Mouse (Mus musculus): Measurements from ENCODE around the gene Ccdc97. TPM values are rescaled to one million over a fixed set of nuclear protein-coding genes. Genes with fewer than 3 reads are reported as not detected.

Ccdc97 gene
- 15.7 TPM for polyA plus RNA-seq (2014; fragmentation: Illumina TruSeq; extraction: RNeasy Lipid Tissue Mini Kit (QIAGEN cat#74804); ENCODE audit: insufficient read depth, low read depth, low replicate concordance)

GRCm38 (mm10) chr7:25718788-25719417 lies at the start of gene Ccdc97:
Ccdc97 (minus strand) TSS chr7:25719088.

GRCm38 (mm10) chr7:25754738-25755467 lies 36.0 kb upstream of the Ccdc97 start, which contains the start of gene Hnrnpul1:
Hnrnpul1 (minus strand) TSS chr7:25754757.

GRCm38 (mm10) chr7:25686680-25687531 lies 32.0 kb downstream of the Ccdc97 start, which contains the start of gene Tgfb1:
Tgfb1 (plus strand) TSS chr7:25687002.

GRCm38 (mm10) chr7:25680514-25681258 lies 38.2 kb downstream of the Ccdc97 start, which contains the start of gene B9d2:
B9d2 (plus strand) TSS chr7:25680780.

GRCm38 (mm10) chr7:25674719-25675300 lies 44.1 kb downstream of the Ccdc97 start, which contains the start of gene Tmem91:
Tmem91 (minus strand) TSS chr7:25675166.

Other genes with a start within 250 kb of the Ccdc97 start
- 16.5 TPM for gene Ceacam1, start 241.5 kb downstream of the Ccdc97 start, polyA plus RNA-seq (2014; fragmentation: Illumina TruSeq; extraction: RNeasy Lipid Tissue Mini Kit (QIAGEN cat#74804); ENCODE audit: insufficient read depth, low read depth, low replicate concordance)
- not detected for gene Ceacam2, start 179.2 kb downstream of the Ccdc97 start, polyA plus RNA-seq (2014; fragmentation: Illumina TruSeq; extraction: RNeasy Lipid Tissue Mini Kit (QIAGEN cat#74804); ENCODE audit: insufficient read depth, low read depth, low replicate concordance)
- gene Erich4, start 103.2 kb downstream of the Ccdc97 start, polyA plus RNA-seq (2014; fragmentation: Illumina TruSeq; extraction: RNeasy Lipid Tissue Mini Kit (QIAGEN cat#74804); ENCODE audit: insufficient read depth, low read depth, low replicate concordance), result not detected
- gene Dmac2, start 99.7 kb downstream of the Ccdc97 start, polyA plus RNA-seq (2014; fragmentation: Illumina TruSeq; extraction: RNeasy Lipid Tissue Mini Kit (QIAGEN cat#74804); ENCODE audit: insufficient read depth, low read depth, low replicate concordance), result 16.3 TPM
- 5.4 TPM for gene B3gnt8, start 92.4 kb downstream of the Ccdc97 start, polyA plus RNA-seq (2014; fragmentation: Illumina TruSeq; extraction: RNeasy Lipid Tissue Mini Kit (QIAGEN cat#74804); ENCODE audit: insufficient read depth, low read depth, low replicate concordance)
- 46.0 TPM for gene Bckdha, start 60.1 kb downstream of the Ccdc97 start, polyA plus RNA-seq (2014; fragmentation: Illumina TruSeq; extraction: RNeasy Lipid Tissue Mini Kit (QIAGEN cat#74804); ENCODE audit: insufficient read depth, low read depth, low replicate concordance)
- gene Exosc5, start 59.9 kb downstream of the Ccdc97 start, polyA plus RNA-seq (2014; fragmentation: Illumina TruSeq; extraction: RNeasy Lipid Tissue Mini Kit (QIAGEN cat#74804); ENCODE audit: insufficient read depth, low read depth, low replicate concordance), result 41.6 TPM
- 0.30 TPM for gene Tmem91, start 43.9 kb downstream of the Ccdc97 start, polyA plus RNA-seq (2014; fragmentation: Illumina TruSeq; extraction: RNeasy Lipid Tissue Mini Kit (QIAGEN cat#74804); ENCODE audit: insufficient read depth, low read depth, low replicate concordance)
- 23.1 TPM for gene B9d2, start 38.3 kb downstream of the Ccdc97 start, polyA plus RNA-seq (2014; fragmentation: Illumina TruSeq; extraction: RNeasy Lipid Tissue Mini Kit (QIAGEN cat#74804); ENCODE audit: insufficient read depth, low read depth, low replicate concordance)
- gene Tgfb1, start 32.1 kb downstream of the Ccdc97 start, polyA plus RNA-seq (2014; fragmentation: Illumina TruSeq; extraction: RNeasy Lipid Tissue Mini Kit (QIAGEN cat#74804); ENCODE audit: insufficient read depth, low read depth, low replicate concordance), result 34.1 TPM
- gene Hnrnpul1, start 35.7 kb upstream of the Ccdc97 start, polyA plus RNA-seq (2014; fragmentation: Illumina TruSeq; extraction: RNeasy Lipid Tissue Mini Kit (QIAGEN cat#74804); ENCODE audit: insufficient read depth, low read depth, low replicate concordance), result 30.1 TPM
- gene Axl, start 69.6 kb upstream of the Ccdc97 start, polyA plus RNA-seq (2014; fragmentation: Illumina TruSeq; extraction: RNeasy Lipid Tissue Mini Kit (QIAGEN cat#74804); ENCODE audit: insufficient read depth, low read depth, low replicate concordance), result 39.0 TPM
- gene Cyp2s1, start 97.8 kb upstream of the Ccdc97 start, polyA plus RNA-seq (2014; fragmentation: Illumina TruSeq; extraction: RNeasy Lipid Tissue Mini Kit (QIAGEN cat#74804); ENCODE audit: insufficient read depth, low read depth, low replicate concordance), result 45.5 TPM
- 186 TPM for gene Cyp2b10, start 178.5 kb upstream of the Ccdc97 start, polyA plus RNA-seq (2014; fragmentation: Illumina TruSeq; extraction: RNeasy Lipid Tissue Mini Kit (QIAGEN cat#74804); ENCODE audit: insufficient read depth, low read depth, low replicate concordance)

Measured in lung, adult 10 weeks (tissue).